Mouse (Mus musculus) naive thymus-derived CD4-positive, alpha-beta T cell, adult 2 months (primary cell): ENCODE measurements around the gene Gkn1.
A peak's percentile ranks its signal among the peaks of the same experiment; 100 is the strongest.

Experiments used
- DNase-seq: peaks from one replicate; pipeline ENCODE4 v3.0.0-alpha.2; 2011; ENCODE audit warnings: low read depth

The Gkn1 gene

DNA sequence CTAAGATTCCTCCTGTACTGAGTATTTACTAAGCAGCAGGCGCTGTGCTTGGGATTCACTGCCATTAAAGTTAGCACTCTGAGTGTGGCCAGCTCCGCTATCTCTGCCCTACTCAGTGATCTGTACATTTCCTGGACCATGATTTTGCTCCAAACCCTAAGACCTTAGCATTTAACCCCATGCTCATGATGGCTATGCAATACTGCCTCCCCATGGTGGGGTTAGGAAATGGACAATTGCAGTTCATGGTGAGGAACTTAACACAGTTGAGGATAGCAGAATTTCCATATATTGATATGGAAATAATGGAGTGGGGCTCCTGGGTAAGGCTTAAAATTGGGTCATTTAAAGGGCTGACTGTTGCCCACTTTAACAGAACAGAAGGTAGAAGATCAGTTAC is 27.4 kb downstream of the Gkn1 start:
- DNase-seq: peak; percentile 68

DNA sequence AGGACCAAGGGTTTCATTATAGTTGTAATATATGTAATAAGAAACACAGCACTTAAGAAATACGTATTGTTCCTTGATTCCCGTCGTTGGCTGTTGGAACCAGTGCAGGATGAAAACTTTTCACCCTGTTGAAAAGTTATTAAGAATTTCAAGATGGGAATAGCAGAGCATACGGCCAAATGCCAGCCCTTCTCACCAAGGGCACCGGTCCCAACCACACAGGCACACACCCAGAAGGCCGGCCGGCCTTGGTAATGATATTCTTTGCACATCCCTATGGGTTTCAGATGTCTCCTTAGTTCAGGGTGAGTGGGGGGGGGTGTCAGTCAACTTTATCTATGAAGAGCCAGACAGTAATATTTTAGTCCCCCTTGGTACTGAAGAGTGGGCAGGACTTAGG is 32.1 kb downstream of the Gkn1 start:
- DNase-seq: no peak

DNA sequence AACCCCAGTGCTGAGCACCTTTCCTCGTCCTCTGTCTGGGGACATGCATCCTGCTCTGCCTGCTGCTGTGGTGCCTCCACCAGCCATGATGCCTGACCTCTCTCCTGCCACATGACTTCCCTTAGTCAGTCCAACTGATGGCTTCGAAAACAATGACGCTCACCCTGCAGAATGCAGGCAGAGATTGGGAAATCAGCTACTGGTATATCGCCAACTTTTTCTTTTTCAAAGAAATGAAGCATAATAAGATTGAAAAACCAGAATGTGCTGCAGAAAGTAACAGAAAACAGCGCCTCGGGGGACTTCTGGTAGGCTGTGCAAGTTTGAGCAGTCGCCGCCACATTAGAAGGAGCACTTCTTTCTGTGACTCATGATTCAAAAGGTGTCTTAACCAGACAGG is 33.8 kb downstream of the Gkn1 start:
- no peak for DNase-seq

DNA sequence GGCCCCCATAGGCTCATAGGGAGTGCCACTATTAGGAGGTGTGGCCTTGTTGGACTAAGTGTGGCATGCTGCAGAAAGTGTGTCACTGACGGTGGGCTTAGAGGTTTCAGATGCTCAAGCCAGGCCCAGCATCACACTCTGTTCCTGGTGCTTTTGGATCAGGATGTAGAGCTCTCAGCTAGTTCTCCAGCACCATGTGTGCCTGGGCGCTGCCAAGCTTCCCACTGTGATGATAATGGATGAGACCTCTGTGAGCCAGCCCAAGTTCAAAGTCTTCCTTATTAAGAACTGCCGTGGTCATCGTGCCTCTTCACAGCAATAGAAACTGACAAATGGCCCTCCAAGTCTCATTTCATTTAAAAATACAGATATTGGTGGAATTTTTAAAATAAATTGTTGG is 38.0 kb downstream of the Gkn1 start:
- DNase-seq: no peak

DNA sequence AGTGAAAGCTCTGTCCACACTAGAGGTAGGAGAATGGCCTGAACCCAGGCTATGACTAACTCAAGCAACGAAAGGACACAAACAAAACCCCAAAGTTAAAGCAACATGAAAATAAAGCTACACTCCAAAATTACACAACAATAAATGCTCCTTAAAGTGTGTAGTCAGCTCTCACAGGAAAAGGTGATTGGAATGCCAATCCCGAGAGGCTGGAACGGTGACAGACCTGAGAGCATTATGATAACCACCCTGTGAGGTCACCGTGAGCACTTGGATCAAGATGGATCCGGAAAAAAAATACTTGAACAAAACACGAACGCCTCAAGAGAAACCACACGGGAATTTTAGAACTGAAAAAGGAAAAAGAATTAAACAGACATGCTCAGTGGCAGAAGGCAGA is 46.3 kb downstream of the Gkn1 start:
- DNase-seq: no peak

DNA sequence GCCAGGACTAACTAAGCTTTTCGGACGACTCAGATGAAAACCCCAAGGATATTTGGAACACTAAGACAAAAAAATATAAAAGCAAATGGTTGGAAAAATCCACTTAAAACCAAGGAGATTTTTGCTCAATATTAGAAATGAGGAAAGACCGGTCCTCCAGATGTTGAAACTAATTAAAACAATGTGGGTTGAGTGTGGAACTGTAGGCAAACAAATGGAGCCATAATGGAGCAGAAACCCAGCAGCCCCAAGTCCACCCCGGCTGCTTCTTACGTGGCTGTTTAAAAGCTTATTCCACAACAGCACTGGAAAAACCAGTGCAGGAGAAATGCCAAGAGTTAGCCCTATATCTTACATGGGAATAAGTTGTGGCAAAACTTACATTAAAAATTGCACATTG is 48.0 kb downstream of the Gkn1 start:
- DNase-seq: no peak

DNA sequence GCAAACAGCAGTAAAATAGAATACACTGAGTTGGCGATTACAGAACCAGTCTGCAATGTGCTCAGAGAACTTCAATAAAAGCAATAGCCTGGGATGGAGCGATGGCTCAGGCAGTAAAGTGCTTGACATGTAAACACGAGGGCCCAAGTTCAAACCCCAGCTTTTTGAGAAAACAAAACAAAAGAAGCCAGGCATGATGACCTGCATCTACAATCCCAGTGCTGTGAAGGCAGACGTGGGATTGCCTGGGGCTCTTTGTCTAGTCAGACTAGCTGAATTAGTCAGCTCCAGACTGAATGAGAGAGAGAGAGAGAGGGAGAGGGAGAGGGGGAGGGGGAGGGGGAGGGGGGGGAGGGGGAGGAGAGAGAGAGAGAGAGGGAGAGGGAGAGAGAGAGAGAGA is 48.8 kb downstream of the Gkn1 start:
- DNase-seq: no peak
